Mouse (Mus musculus) neural tube, embryonic 13.5 days (tissue): ENCODE results near the gene Myo18b. TPM values are rescaled to one million over a fixed set of nuclear protein-coding genes. Genes with fewer than 3 reads are reported as not detected.

Source experiments
- ATAC-seq: fragments of 200-750 bp; cut with Nextera tagmentation; 2 replicates; pipeline ENCODE4 v1.8.0; 2017; ENCODE audit warnings: low read depth, mild to moderate bottlenecking, moderate TSS enrichment, moderate library complexity
- H3K27ac ChIP-seq: fragments of 300-500 bp; sonication (generic); replicated peaks from 2 replicates; pipeline ENCODE4 v1.5.1; 2015; ENCODE audit warnings: moderate library complexity, mild to moderate bottlenecking, inconsistent platforms
- H3K27me3 ChIP-seq: fragments of 300-500 bp; sonication (generic); 2 replicates; pipeline ENCODE4 v1.6.1; 2015; ENCODE audit warnings: mild to moderate bottlenecking, inconsistent platforms
- H3K36me3 ChIP-seq: fragments of 300-500 bp; sonication (generic); 2 replicates; pipeline ENCODE4 v1.6.1; 2015; ENCODE audit warnings: mild to moderate bottlenecking, inconsistent platforms
- H3K4me1 ChIP-seq: fragments of 300-500 bp; sonication (generic); replicated peaks from 2 replicates; pipeline ENCODE4 v1.6.1; 2015; ENCODE audit warnings: inconsistent platforms
- H3K4me2 ChIP-seq: fragments of 300-500 bp; sonication (generic); 2 replicates; pipeline ENCODE4 v1.6.1; 2015; ENCODE audit warnings: inconsistent platforms, mild to moderate bottlenecking, moderate library complexity
- H3K4me3 ChIP-seq: fragments of 300-500 bp; sonication (generic); 2 replicates; pipeline ENCODE4 v1.5.1; 2015; ENCODE audit warnings: mild to moderate bottlenecking, inconsistent platforms
- H3K9ac ChIP-seq: fragments of 300-500 bp; sonication (generic); 2 replicates; pipeline ENCODE4 v1.6.1; 2015; ENCODE audit warnings: moderate library complexity, mild to moderate bottlenecking, inconsistent platforms
- H3K9me3 ChIP-seq: fragments of 300-500 bp; sonication (generic); 2 replicates; pipeline ENCODE4 v1.6.1; 2016; ENCODE audit warnings: inconsistent platforms
- WGBS: fragments of 180-500 bp; shearing (Covaris S2); methylation state at CpG from one replicate; pipeline ENCODE4 v1.1.7; 2015; 5-methylcytosine and 5-hydroxymethylcytosine counted together
- polyA plus RNA-seq: library from polyadenylated mRNA; unstranded; fragments of >200 nt; fragmentation: Nextera tagmentation; extraction: Ambion mirVana; gene quantifications from 2 replicates; pipeline ENCODE4 v1.2.1, GENCODE M21; 2015

The Myo18b gene
- polyA plus RNA-seq, 1 experiment from 2014 or later: 1.4 TPM

DNA sequence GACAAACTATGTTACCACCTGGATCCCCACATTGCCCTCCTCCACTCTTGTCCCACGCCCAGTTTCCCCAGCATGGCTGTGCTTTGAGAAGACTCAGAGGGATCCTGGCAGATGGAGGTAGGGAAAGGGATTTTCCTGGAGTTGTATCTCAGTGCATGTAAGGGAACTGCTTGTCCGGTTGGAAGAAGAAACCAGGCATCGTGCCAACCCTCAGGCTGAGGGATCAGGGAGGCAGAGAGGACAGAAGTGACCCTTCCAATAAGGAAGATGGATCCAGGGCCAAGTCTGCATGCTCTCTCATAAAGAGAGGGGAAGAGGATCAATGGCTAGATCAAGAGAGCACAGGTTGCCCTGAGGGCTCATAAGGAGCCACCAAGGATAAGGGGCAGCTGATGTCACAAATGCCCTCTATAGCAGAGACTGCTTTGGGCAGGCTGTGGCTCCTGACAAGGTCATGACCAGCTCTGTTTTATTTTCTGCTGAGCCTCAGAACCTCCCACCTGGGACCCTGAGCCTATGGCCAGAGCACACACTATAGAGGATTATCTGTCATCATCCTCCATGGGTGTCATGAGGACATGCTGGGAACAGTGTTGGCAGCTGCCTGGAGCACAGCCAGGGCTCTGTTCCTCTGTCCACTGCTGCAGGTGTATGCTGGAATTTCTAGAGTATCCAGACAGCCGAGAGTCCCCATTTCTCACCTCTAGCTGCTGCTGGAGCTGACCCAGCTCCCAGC lies 105.6 kb downstream of the Myo18b start:
- no peak for ATAC-seq
- 80% methylated on average over 4 of the region's 4 CpGs for WGBS
- Histone ChIP-seq H3K9me3 (no peaks in the 10 kb centered on the region), H3K4me1 (peaks cover 3% of the 10 kb centered on the region; the same call in 1 of the 2 replicates), H3K4me2 (no peak overlapping the region), H3K4me3 (no peak overlapping the region), H3K27me3 (peaks cover 13% of the 10 kb centered on the region), H3K27ac (no peak overlapping the region), H3K36me3 (no peaks in the 10 kb centered on the region), H3K9ac (no peak overlapping the region)

DNA sequence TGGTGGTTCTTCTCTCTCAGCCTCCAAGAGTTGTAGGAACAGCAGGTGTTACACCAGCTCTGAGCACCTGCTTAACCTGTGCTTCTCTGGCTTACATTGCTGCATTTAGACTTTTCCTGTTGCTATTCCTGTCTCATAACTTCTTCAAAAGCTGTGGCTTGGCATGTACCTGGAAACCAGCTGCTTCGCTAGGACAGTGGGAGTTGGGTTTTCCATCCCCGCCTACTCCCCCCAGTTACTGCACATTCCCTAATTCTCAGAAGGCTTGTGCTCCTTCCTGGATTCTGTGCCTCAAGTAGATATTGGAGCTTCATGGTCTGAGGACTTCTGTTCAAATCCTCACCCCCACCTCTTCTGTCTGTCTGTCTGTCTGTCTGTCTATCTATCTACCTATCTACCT lies 107.7 kb downstream of the Myo18b start:
- Histone ChIP-seq H3K36me3 (no peaks in the 10 kb centered on the region), H3K4me3 (no peak overlapping the region), H3K9me3 (no peaks in the 10 kb centered on the region), H3K27me3 (peaks cover 6% of the 10 kb centered on the region; the same call in 1 of the 2 replicates), H3K9ac (no peak overlapping the region), H3K4me1 (no peaks in the 10 kb centered on the region), H3K4me2 (no peak overlapping the region), H3K27ac (no peak overlapping the region)
- ATAC-seq: no peak
- 95% methylated on average over 2 of the region's 2 CpGs for WGBS

DNA sequence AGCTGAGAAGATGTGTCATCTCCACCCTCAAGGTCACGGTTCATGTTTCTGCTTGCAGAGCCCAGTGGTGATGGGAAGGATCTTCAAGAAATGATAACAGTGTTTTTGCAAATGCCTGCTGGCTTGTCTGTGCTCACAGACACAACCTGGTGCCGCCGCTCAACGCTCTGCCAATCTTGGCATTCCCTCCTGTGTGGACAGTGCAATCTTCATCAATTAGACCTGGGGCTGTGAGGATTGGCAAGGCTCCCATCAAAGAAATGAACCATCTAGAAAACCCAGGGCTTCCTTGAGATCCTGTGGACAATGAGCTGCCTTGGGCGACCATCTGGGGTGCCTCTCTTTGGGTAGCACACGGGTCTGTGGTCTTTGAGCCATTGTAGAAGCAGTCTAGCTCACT lies 109.4 kb downstream of the Myo18b start:
- no peak overlapping the region for H3K27ac ChIP-seq
- no peaks in the 10 kb centered on the region for H3K4me1 ChIP-seq
- no peak overlapping the region for H3K4me3 ChIP-seq
- H3K9ac ChIP-seq: no peak overlapping the region
- H3K4me2 ChIP-seq: no peak overlapping the region
- H3K27me3 ChIP-seq: peaks cover 6% of the 10 kb centered on the region; the same call in 1 of the 2 replicates
- no peaks in the 10 kb centered on the region for H3K36me3 ChIP-seq
- ATAC-seq: no peak
- H3K9me3 ChIP-seq: no peaks in the 10 kb centered on the region
- WGBS: 89% methylated on average over 6 of the region's 6 CpGs

DNA sequence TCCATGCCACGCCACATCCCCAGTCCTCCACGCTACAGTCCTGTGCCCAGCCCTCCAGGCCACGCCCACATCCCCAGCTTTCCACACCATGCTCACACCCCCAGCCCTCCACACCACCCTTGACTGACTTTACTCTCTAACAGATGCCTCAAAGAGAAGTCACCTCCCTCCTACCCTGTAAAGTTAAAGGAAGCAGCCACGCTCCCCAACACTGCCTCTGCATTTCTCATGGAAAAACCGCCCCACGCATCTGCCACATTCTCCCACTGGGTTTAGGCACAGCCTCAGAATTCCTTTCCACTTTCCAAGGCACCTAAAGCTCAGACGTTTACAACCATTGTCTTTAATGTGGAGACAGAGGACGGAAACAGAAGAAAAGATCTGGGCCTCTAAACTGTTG lies 110.1 kb downstream of the Myo18b start:
- Histone ChIP-seq H3K9me3 (no peaks in the 10 kb centered on the region), H3K36me3 (no peaks in the 10 kb centered on the region), H3K4me3 (no peak overlapping the region), H3K4me1 (no peaks in the 10 kb centered on the region), H3K9ac (no peak overlapping the region), H3K27me3 (peaks cover 5% of the 10 kb centered on the region; the same call in 1 of the 2 replicates), H3K4me2 (no peak overlapping the region), H3K27ac (no peak overlapping the region)
- 81% methylated on average over 8 of the region's 8 CpGs for WGBS
- ATAC-seq: no peak

DNA sequence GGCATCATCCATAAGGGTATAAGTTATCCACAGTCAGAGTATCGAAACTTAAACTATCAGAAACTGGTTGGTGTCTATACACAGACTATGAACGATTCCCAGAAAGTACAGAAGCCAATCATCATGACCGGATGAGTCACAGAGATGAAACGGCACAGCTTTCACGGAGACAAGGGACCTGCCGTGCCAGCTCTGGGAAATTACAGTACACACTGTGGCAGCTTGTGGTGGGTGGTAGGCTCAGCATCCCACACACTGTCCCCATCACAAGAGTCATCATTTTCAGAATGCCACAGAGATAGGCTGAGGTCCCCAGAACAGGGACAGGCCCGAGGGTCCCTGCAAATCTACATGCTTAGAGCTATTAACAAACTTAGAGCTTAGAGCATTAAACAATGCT lies 114.4 kb downstream of the Myo18b start:
- Histone ChIP-seq H3K9me3 (no peaks in the 10 kb centered on the region), H3K27me3 (no peaks in the 10 kb centered on the region; the same call in 1 of the 2 replicates), H3K4me1 (0 out of 2 replicates have a peak, but pooled peaks cover 2% of the 10 kb centered on the region), H3K36me3 (no peaks in the 10 kb centered on the region), H3K4me3 (no peak overlapping the region), H3K27ac (no peak overlapping the region), H3K9ac (no peak overlapping the region), H3K4me2 (no peak overlapping the region)
- 87% methylated on average over 7 of the region's 7 CpGs for WGBS
- no peak for ATAC-seq

DNA sequence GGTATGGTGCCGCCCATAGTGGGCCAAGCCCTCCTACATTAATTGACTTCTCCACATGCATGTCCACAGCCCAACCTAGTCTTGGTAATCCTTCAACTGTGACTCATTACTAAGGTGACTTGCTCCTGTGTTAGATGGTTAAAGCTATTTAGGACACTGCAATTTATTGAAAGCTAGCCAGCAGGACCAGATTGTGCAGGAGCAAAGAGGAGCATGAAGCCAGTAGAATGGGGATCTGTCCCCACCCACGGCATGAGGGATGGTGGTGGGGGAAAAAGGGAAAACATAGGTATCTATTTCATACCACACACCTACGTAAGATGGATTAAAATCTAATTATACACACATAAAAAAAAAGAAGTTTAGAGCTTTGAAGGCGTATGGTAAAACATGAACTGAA lies 114.9 kb downstream of the Myo18b start:
- no peak for ATAC-seq
- H3K9ac ChIP-seq: no peak overlapping the region

DNA sequence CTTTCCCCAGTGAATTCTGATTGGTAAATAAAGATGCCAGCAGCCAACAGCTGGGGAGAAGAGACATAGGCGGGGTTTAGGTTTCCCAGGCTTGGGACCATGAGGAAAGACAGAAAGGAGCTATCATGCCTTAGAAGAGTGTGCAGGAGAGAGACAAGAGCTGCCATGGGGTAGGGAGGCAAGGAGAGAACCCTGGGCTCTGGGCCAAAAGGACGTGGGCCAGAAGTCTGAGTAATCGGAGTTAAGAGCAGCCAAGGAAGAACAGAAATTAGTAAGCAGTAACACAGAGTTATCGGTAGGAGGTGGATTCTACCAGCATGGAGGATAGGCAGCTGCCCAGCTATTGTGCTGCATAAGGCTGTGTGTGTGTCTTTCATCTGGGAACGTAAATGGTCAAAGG lies 115.8 kb downstream of the Myo18b start:
- Histone ChIP-seq H3K27ac (no peak overlapping the region), H3K4me1 (0 out of 2 replicates have a peak, but pooled peaks cover 2% of the 10 kb centered on the region)

More for the DNA sequence above, 114.9 kb downstream of the Myo18b start:
- Histone ChIP-seq H3K4me1 (0 out of 2 replicates have a peak, but pooled peaks cover 2% of the 10 kb centered on the region), H3K4me2 (no peak overlapping the region), H3K9me3 (no peaks in the 10 kb centered on the region), H3K36me3 (no peaks in the 10 kb centered on the region), H3K4me3 (no peak overlapping the region), H3K27me3 (no peaks in the 10 kb centered on the region; the same call in 1 of the 2 replicates), H3K27ac (no peak overlapping the region)
- WGBS: 88% methylated on average over 4 of the region's 4 CpGs

DNA sequence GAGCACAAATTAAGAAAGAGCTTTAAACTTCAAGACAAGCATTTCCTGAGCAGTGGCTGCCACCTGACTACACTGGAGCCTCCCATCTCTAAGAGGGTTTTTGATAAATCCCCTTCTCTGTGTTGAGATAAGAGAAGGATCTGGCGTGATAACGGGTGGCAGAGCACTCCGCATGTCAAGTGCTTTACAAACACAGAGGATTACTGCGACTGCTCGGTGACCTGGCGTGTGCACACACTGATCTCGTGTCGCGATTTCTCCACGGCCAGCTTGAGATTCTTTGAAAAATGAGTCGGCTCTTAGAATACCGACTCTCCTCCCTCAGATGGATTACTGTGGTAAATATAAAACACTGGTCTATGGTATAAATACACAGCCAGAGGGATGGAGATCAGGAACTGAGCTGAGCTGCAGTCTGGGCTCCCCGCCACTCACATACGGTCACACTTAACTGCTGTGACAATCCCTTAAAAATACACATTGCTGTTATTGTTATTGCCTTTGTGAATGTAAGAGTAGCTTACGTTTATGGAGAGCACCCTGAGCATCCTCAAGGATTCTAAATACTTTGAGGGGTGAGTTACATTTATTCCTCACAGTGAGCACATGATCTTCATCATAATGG lies 119.3 kb downstream of the Myo18b start:
- Histone ChIP-seq H3K36me3 (no peaks in the 10 kb centered on the region), H3K4me3 (no peak overlapping the region), H3K27me3 (peaks cover 11% of the 10 kb centered on the region), H3K4me1 (0 out of 2 replicates have a peak, but pooled peaks cover 2% of the 10 kb centered on the region), H3K9me3 (no peaks in the 10 kb centered on the region), H3K27ac (no peak overlapping the region), H3K4me2 (no peak overlapping the region), H3K9ac (no peak overlapping the region)
- WGBS: 75% methylated on average over 15 of the region's 15 CpGs
- ATAC-seq: no peak

More for the DNA sequence above, 115.8 kb downstream of the Myo18b start:
- no peaks in the 10 kb centered on the region for H3K9me3 ChIP-seq
- no peaks in the 10 kb centered on the region; the same call in 1 of the 2 replicates for H3K27me3 ChIP-seq
- no peak for ATAC-seq
- WGBS: 76% methylated on average over 5 of the region's 5 CpGs
- no peak overlapping the region for H3K9ac ChIP-seq
- no peak overlapping the region for H3K4me2 ChIP-seq
- no peaks in the 10 kb centered on the region for H3K36me3 ChIP-seq
- H3K4me3 ChIP-seq: no peak overlapping the region

DNA sequence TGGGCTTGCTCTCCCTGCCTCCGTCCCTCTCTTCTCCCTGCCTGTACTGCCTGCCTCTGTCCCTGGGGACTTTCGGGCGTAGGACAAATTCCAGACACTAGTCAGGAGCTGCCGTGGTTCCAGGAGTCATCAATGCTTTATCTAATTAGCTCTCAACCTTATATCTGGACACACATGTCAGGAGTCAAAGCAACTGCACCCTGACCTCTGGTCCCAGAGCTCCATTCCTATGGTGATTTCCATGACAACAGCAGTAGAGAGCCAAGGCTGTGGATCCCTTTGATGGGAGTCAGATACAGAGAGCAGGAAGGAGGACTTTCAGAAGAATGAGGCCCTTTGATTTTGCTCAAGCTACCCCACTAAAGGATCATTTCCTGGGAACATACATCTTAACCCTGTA lies 122.7 kb downstream of the Myo18b start:
- Histone ChIP-seq H3K36me3 (no peaks in the 10 kb centered on the region), H3K27me3 (peaks cover 11% of the 10 kb centered on the region), H3K4me1 (peaks cover 9% of the 10 kb centered on the region), H3K27ac (no peak overlapping the region), H3K4me2 (no peak overlapping the region), H3K4me3 (no peak overlapping the region), H3K9me3 (no peaks in the 10 kb centered on the region), H3K9ac (no peak overlapping the region)
- WGBS: 15% methylated on average over 4 of the region's 4 CpGs
- ATAC-seq: no peak

DNA sequence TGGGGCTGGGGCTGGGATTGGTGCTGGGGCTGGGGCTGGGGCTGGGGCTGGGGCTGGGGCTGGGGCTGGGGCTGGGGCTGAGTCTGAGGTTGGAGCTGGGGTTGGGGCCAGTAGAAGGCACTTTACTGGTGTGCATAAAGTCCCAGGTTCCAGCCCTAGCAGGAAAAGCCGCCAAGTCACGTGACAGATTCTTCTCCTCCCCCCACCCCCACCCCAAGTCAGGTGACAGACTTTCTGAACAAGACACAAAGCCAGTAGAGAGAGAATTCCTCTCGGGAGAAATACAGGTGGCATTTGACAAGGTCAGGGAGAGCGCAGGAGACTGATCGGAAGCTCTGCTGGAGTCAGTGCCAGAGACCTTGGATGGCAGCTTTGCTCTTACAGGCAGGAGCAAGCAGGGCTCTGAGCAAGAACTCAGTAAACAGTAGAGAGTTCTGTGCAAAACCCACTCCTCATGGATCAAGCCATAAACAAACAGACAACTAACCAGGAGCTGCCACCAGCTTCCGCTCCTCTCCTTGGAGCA lies 124.7 kb downstream of the Myo18b start:
- Histone ChIP-seq H3K9ac (no peak overlapping the region), H3K4me3 (no peak overlapping the region), H3K36me3 (no peaks in the 10 kb centered on the region), H3K4me2 (no peak overlapping the region), H3K27ac (no peak overlapping the region), H3K9me3 (no peaks in the 10 kb centered on the region), H3K4me1 (peaks cover 9% of the 10 kb centered on the region), H3K27me3 (peaks cover 16% of the 10 kb centered on the region)
- ATAC-seq: no peak
- 67% methylated on average over 6 of the region's 6 CpGs for WGBS

DNA sequence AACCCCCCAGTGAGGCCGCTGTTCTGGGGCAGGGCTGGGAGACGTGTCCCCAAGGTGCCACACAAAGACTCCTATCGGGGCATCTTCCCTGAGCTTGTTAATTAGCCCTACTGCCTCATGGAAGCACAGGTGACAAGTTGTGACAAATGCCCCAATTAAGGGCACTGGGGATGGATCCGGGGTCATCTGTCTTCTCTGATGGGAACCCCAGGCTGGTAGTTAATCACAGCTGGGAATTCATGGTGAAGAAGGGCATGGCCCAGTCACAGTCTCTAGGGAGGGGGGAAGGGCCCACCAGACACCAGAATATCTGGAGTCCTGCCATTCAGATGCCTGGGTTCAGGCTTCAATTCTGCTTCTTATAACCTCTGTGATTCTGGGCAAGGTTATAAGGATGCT lies 126.4 kb downstream of the Myo18b start:
- peaks cover 31% of the 10 kb centered on the region for H3K27me3 ChIP-seq
- no peaks in the 10 kb centered on the region for H3K36me3 ChIP-seq
- H3K9ac ChIP-seq: no peak overlapping the region
- H3K27ac ChIP-seq: peak overlapping the region; percentile 10; the same call in 1 of the 2 replicates
- H3K4me3 ChIP-seq: no peak overlapping the region
- ATAC-seq: no peak
- 5% methylated on average over 4 of the region's 4 CpGs for WGBS
- H3K4me1 ChIP-seq: peaks cover 9% of the 10 kb centered on the region
- H3K9me3 ChIP-seq: no peaks in the 10 kb centered on the region
- no peak overlapping the region for H3K4me2 ChIP-seq

DNA sequence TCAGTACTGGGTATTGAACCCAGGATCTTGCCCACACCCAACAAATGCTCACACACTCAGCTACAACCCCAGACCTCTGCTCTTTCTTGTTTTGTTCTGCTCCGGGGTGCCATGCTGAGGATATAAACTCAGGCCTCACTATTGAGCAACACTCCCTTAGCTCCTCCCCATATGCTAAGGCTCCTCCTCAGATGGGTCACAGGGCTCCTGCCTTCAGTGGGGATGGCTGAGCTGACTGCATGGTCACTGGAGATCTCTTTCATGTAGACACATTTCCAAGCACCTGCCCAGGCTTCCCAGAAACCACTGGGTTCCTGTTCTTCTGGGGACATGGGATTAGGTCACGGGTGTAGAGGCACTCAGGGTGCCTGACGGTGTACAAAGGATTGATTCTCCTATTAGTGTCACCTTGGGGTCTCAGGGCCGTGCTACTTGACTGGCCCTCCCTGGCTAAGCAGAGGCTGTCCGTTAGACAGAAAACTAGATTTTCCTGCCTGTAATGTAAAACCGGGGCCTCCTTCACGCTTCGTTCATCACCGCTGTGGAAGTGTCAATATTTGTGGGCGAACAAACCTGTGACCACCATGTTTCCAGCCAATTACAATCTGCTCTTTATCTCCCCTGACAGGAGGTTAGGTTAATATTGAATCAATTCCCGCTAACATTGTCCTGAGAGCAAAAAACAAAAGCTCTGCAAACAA lies 127.0 kb downstream of the Myo18b start:
- no peak for ATAC-seq
- Histone ChIP-seq H3K27ac (peak overlapping the region; percentile 10; the same call in 1 of the 2 replicates), H3K9ac (no peak overlapping the region), H3K4me3 (no peak overlapping the region), H3K9me3 (no peaks in the 10 kb centered on the region), H3K4me1 (peaks cover 9% of the 10 kb centered on the region), H3K4me2 (no peak overlapping the region), H3K36me3 (no peaks in the 10 kb centered on the region), H3K27me3 (peaks cover 31% of the 10 kb centered on the region)
- 25% methylated on average over 11 of the region's 11 CpGs for WGBS
